Mouse (Mus musculus) natural killer cell, adult 2 months (primary cell): ENCODE measurements at regions not wholly inside any gene's neighbourhood (a gene's known extent, or its start where the extent isn't known, plus 50 kb on each side); places are given as distances from the start of the nearest gene placed in this dataset.
A peak's percentile ranks its signal among the peaks of the same experiment; 100 is the strongest.

ENCODE experiments used
- DNase-seq, 2 experiments: peaks; one replicate each; pipeline ENCODE4 v3.0.0; 2022; ENCODE audit warnings: low spot score in 2 of 2

DNA sequence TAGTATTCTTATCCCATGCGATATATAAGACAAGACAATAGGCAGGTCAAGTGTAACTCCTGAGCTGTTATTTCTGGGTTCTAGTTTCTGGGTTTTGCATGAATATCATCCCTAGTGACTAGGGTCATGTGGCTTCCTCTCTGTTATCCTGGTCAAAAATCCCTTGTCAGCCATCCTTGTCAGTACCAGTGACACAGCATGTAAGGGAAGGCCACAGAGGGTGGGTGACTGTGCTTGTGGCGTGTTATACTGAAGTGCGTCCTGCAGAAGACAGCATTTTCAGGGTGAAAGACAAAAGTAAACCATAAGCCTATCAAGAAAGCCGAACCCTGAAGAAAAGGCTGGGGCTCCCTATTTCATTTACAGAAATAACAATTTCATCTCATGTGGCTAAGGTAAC lies 50.7 kb upstream of the Echdc3 start:
- no peak for DNase-seq

DNA sequence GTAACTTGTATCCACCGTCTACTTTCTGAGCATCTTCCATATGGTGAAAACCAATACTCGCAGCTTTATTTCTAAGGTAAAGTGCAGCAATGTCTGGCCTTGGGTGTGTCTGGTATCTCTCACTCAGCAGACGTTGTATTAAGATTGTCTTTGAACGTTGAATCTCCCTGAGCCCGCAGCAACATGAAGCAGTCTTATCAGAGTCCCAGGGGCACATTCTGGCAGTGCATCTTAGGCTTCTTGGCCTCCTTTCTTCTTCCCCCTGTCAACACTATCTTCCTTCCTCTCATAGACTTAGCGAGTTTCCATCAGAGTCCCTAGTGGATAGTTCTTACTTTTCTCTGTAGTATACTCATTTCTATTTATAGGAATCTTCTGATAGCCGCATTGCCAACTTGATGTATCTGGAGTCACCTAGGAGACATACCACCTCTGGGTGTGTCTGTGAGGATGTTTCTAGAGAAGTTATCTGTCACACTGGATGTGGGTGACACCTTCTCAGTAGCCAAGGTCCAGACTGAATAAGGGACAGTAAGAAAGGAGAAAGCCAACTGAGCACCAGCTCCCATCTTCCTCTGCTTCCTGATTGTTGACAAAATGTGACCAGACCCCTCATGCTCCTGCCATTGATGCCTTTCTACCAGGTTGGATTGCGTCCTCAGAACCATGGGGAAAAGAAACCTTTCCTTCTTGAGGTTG lies 51.4 kb upstream of the Echdc3 start:
- DNase-seq = no peak

DNA sequence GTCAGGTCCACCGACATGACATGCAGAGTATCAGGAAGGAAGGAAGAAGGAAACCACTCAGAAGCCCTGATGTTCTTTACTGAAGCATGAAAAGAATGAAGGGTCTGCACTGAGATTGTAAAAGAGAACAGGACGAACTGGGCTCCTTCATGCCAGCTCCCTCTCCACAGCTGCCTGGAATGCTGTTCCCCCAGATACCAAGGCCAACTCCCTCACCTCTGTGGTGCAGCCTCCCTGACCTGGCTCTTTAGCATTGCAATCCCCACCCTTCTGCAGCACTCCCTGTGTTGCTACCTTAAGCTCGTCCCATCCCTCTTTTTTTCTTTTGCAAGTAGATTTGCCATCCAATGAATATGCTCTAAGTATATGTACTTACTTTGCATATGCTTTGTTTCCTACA lies 52.3 kb upstream of the Echdc3 start:
- no peak for DNase-seq

DNA sequence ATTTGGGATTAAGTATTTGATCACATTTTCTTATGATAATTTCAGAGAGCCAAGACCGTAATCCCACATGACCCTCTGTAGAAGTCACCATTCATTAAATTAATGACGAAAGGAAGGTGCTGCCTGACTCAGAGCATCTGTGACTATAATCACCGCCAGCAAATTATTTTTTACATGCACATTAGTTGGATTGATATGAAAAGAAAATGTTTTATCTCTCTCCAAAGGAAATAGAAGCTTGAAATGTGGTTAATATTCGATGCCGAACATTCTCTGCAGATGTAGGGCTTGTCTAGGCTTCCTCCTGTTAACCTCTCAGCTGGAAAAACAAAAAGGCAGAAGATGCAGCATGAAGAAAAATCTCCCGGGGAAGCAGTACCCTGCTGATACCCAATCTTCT lies 54.2 kb upstream of the Echdc3 start:
- no peak for DNase-seq

DNA sequence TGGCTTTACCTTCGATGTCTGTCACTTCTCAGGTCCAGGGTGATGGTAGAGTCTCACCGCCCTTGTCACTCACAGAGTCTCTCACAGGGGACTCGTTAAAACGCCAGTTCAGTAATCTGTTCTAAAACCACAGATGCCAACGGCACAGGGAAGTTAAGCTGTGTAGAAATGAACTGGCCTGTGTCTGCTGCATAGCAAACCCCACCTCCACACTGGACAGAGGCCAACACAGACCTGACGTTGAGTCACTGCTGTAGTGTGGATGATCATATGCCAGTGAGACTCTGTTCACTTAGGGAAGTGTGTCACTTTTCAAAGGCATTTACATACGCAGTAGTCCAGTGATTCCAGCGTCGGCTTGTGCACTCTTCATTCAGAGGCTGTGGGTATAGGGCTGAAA lies 54.7 kb upstream of the Echdc3 start:
- DNase-seq = peak; percentile 7 to 65

DNA sequence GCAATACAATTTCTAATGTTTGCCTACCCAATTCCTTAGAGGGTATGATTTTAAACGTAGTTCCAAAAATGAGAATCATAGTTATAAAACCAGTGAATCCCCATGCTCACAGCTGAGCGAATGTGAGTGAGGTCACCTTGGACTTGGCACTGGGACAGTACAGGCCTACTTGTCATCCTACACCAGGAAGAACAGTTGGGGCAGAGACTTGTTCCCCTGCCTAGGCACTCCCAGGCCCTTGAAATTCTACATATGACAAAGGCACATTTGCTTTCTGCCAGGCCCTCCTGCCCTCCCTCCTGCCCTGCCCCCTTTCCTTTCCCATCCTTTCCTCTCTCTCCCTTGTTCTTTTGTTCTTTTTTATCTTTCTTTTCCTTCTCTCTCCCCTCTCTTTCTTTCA lies 50.0 kb upstream of the Usp6nl start:
- no peak for DNase-seq
